Mouse (Mus musculus) small intestine, adult 2 months (tissue): ENCODE measurements around the gene Asna1.

Experiments
- CTCF ChIP-seq: fragments of 200-500 bp; IDR thresholded peaks from 2 replicates; pipeline ENCODE4 v1.5.1; 2012; ENCODE audit warnings: low read depth, mild to moderate bottlenecking, control low read depth, inconsistent platforms, low read length, moderate library complexity, mixed read lengths; ENCODE audit not compliant: insufficient replicate concordance, insufficient read length; ENCODE audit errors: extremely low read depth
- POLR2A ChIP-seq: fragments of 200-500 bp; IDR thresholded peaks from 2 replicates; pipeline ENCODE4 v1.6.1; 2012; ENCODE audit warnings: low read depth, mild to moderate bottlenecking, control low read depth, inconsistent platforms, low read length, moderate library complexity

- TF ChIP-seq CTCF (no peak), POLR2A (no peak)
Measured at GRCm38 (mm10) chr8:84995680-84996079, 29.4 kb downstream of the Asna1 start.
